Mouse (Mus musculus) liver, embryonic 12.5 days (tissue): Measurements from ENCODE around the gene Nop2. TPM values are rescaled to one million over a fixed set of nuclear protein-coding genes. Genes with fewer than 3 reads are reported as not detected.

Experiments
- ATAC-seq: fragments of 200-750 bp; cut with Nextera tagmentation; 2 replicates; pipeline ENCODE4 v1.8.0; 2017; ENCODE audit warnings: moderate number of reproducible peaks, mild to moderate bottlenecking, moderate library complexity
- H3K27ac ChIP-seq: fragments of 300-500 bp; sonication (generic); 2 replicates; pipeline ENCODE4 v1.5.1; 2016; ENCODE audit warnings: mild to moderate bottlenecking
- H3K27me3 ChIP-seq: fragments of 300-500 bp; sonication (generic); replicated peaks from 2 replicates; pipeline ENCODE4 v1.6.1; 2016; ENCODE audit warnings: mild to moderate bottlenecking, moderate library complexity
- H3K36me3 ChIP-seq: fragments of 300-500 bp; sonication (generic); 2 replicates; pipeline ENCODE4 v1.6.1; 2016; ENCODE audit warnings: mild to moderate bottlenecking, moderate library complexity
- H3K4me1 ChIP-seq: fragments of 300-500 bp; sonication (generic); 2 replicates; pipeline ENCODE4 v1.6.1; 2016
- H3K4me2 ChIP-seq: fragments of 300-500 bp; sonication (generic); 2 replicates; pipeline ENCODE4 v1.6.1; 2016; ENCODE audit warnings: mild to moderate bottlenecking, moderate library complexity
- H3K4me3 ChIP-seq: fragments of 300-500 bp; sonication (generic); 2 replicates; pipeline ENCODE4 v1.5.1; 2016; ENCODE audit warnings: mild to moderate bottlenecking, moderate library complexity
- H3K9ac ChIP-seq: fragments of 300-500 bp; sonication (generic); 2 replicates; pipeline ENCODE4 v1.6.1; 2016; ENCODE audit warnings: mild to moderate bottlenecking, moderate library complexity
- H3K9me3 ChIP-seq: fragments of 300-500 bp; sonication (generic); replicated peaks from 2 replicates; pipeline ENCODE4 v1.6.1; 2016; ENCODE audit warnings: mild to moderate bottlenecking, moderate library complexity
- WGBS: fragments of 180-500 bp; shearing (Covaris S2); methylation state at CpG from one replicate; pipeline ENCODE4 v1.1.7; 2016; ENCODE audit not compliant: insufficient replicate concordance; 5-methylcytosine and 5-hydroxymethylcytosine counted together
- polyA plus RNA-seq: library from polyadenylated mRNA; unstranded; fragments of >200 nt; fragmentation: Nextera tagmentation; extraction: Ambion mirVana; gene quantifications from 2 replicates; pipeline ENCODE4 v1.2.1, GENCODE M21; 2016

Nop2 gene
- polyA plus RNA-seq, 1 experiment from 2014 or later = 85.3 TPM

DNA sequence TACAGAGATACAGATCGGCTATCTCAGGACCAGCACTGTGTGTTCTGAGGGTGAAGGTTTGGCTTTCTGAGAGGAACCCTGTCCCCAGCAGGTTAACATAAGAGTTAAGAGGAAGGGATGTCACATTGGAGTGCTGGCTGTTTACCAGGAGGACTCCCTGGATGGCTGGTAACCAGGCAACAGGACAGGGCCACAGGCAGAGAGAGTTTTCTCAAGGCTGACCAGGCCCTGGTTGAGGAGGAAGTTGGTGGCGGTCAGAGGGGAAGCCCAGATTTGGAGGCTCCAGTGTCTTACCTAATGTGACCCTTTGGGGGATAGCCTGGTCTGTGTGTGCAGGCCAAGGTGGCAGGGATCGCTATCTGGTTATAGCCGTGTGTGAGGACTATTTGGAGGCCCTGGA lies 15.1 kb downstream of the Nop2 start:
- no peak overlapping the region for H3K27ac ChIP-seq
- H3K9me3 ChIP-seq = no peaks in the 10 kb centered on the region
- ATAC-seq = no peak
- H3K27me3 ChIP-seq = no peaks in the 10 kb centered on the region
- peaks cover 67% of the 10 kb centered on the region for H3K4me1 ChIP-seq
- H3K36me3 ChIP-seq = peaks cover 54% of the 10 kb centered on the region
- H3K4me2 ChIP-seq = peak overlapping the region; percentile 94
- WGBS = 43% methylated on average over 4 of the region's 4 CpGs
- H3K4me3 ChIP-seq = peak overlapping the region; percentile 83
- peak overlapping the region; percentile 88; the same call in 1 of the 2 replicates for H3K9ac ChIP-seq

DNA sequence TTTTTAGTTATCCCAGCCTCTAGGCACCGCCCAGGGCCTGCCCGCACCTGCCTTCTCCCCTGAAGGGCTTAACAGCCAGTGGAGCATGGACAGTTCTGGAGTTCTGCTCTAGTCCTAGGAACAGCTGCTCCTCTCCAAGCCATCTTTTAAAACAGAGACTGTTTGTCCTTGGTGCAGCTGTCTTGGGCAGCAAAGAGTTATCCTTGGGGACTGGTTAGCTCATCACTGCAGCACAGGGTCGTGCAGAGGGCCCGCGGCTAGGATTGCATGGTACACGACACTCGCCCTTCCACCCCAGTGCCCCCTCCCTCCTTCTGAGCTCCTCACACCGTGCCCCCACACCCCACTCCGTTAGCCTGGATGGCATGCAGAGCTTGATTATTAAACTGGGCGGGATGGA lies 15.6 kb downstream of the Nop2 start:
- H3K9ac ChIP-seq = no peak overlapping the region
- no peaks in the 10 kb centered on the region for H3K9me3 ChIP-seq
- no peaks in the 10 kb centered on the region for H3K27me3 ChIP-seq
- 0 out of 2 replicates have a peak overlapping the region, but pooled peaks have one; percentile 83 for H3K4me3 ChIP-seq
- no peak overlapping the region for H3K27ac ChIP-seq
- ATAC-seq = no peak
- H3K4me1 ChIP-seq = peaks cover 72% of the 10 kb centered on the region
- H3K36me3 ChIP-seq = peaks cover 53% of the 10 kb centered on the region
- H3K4me2 ChIP-seq = peak overlapping the region; percentile 94
- WGBS = 66% methylated on average over 10 of the region's 10 CpGs

DNA sequence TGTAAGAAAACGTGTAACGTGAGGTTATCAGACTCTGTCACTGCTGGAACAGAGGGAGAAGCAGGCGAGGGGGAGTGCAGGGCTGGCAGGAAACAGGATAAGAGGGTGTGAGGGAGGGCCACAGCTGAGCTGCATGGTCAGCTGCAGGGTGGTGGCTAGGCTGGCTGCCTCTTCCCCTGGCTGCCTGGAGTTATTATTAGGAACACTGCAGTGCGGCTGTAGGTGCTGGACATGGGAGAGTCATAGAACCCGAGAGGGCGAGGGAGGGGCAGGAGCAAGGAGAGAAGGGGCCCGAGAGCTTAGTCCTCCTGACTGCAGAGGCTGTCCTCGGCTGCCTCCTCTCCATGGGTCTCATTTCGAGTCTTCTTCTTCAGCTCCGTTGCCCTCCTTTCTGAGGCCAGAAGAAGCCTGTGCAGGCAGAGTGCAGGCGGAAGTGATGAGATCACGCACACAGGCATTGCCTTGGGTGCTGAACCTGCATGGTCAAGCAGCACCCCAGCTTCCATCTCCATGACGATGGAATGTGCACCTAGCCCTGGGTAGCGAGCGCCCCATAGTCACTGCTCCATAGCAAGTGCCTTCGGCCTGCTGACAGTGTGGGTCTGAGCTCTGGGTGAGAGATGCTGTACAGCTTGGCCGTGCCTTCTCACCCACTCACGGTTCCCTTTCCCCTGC lies 16.7 kb downstream of the Nop2 start:
- Histone ChIP-seq H3K4me1 (peaks cover 83% of the 10 kb centered on the region), H3K4me3 (no peak overlapping the region), H3K9me3 (no peaks in the 10 kb centered on the region), H3K27ac (peak overlapping the region; percentile 70), H3K4me2 (peak overlapping the region; percentile 27), H3K9ac (peak overlapping the region; percentile 15; the same call in 1 of the 2 replicates), H3K36me3 (peaks cover 54% of the 10 kb centered on the region), H3K27me3 (no peaks in the 10 kb centered on the region)
- ATAC-seq = no peak
- WGBS = 39% methylated on average over 18 of the region's 18 CpGs

DNA sequence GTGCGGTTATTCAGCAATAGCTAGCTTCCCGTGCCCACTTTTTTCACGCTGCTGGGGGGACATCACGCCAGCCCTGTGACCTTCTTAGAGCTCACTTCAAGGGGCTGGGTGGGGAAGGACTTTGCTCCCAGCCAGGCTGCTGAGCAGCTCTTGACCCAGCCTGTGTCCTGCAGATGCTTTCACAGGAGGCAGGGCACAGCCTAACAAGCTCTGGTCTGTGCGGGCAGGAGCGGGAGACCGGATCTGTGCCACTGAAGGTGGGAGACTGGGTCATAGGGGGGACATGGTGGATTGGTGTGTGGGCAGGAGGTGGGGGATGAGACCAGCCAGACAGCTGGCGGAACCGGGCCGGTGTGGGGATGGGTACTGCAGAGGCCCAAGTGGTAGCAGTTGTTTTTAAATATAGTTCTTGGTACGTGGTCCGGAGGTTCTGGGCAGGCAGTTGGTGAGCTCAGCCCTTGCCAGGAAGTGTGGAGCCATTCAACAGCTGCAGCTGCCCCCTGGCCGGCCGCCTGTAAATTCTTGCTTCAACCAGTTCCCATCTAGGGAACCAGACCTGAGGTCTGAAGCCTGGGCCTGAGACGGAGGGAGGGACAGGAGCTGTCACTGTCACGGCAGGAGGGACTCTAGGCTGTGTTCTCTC lies 17.3 kb downstream of the Nop2 start:
- Histone ChIP-seq H3K36me3 (peaks cover 54% of the 10 kb centered on the region), H3K27me3 (no peaks in the 10 kb centered on the region), H3K9ac (peak overlapping the region; percentile 15; the same call in 1 of the 2 replicates), H3K9me3 (no peaks in the 10 kb centered on the region), H3K4me2 (peak overlapping the region; percentile 27; the same call in 1 of the 2 replicates), H3K4me1 (peaks cover 86% of the 10 kb centered on the region), H3K4me3 (no peak overlapping the region), H3K27ac (peak overlapping the region; percentile 70)
- WGBS = 68% methylated on average over 16 of the region's 16 CpGs
- ATAC-seq = no peak

DNA sequence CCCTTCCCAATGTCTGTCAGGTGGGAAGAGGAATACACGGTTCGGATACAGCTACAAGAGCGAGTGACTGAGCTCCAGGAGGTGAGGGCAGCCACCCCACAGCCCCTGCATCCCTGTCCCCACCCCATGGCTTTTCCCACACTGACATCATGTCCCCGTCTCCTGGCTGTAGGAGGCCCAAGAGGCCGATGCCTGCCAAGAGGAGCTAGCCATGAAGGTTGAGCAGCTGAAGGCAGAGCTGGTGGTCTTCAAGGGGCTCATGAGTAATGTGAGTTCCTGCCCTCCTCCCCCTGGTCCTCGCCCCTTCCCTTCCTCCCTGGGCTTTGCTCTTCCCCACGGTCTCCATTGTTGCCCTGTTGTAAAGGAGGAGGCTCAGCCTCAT lies 17.9 kb downstream of the Nop2 start:
- Histone ChIP-seq H3K36me3 (peaks cover 53% of the 10 kb centered on the region), H3K27ac (0 out of 2 replicates have a peak overlapping the region, but pooled peaks have one; percentile 70), H3K4me3 (no peak overlapping the region), H3K9ac (no peak overlapping the region), H3K4me2 (0 out of 2 replicates have a peak overlapping the region, but pooled peaks have one; percentile 27), H3K9me3 (no peaks in the 10 kb centered on the region), H3K27me3 (no peaks in the 10 kb centered on the region), H3K4me1 (peaks cover 85% of the 10 kb centered on the region)
- WGBS = 75% methylated on average over 7 of the region's 7 CpGs
- ATAC-seq = no peak

DNA sequence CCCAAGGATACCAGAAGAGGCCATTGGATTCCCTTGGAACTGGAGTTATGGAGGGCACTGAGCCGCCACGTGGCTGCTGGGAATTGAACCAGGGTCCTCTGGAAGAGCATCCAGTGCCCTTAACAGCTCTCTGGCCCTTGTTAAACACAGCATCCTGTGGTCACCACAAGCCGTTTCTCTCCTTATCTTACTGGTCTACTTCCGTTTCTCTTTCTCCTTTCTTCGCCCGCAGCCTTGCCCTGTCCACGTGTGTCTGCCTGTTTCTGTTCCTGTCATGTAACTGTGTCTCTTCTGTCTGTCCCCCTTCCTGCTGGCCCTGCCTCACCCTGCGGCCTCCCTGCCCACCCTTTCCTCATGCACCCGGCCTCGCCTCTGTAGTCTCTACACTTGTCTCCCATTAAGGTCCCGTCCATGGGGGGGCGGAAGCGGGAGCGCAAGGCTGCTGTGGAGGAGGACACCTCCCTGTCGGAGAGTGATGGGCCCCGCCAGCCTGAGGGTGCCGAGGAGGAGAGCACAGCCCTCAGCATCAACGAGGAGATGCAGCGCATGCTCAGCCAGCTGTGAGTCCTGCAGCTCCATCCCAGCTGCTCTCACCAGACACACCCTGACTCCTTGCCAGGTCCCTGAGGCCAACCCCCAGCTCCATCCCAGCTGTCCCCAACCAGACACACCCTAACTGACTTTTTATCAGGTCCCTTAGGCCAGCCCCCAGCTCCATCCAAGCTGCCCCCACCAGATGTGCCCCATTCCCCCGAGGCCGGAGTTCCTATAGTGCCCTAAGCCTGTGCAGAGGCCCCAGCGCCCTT lies 20.7 kb downstream of the Nop2 start:
- Histone ChIP-seq H3K4me2 (peak overlapping the region; percentile 38), H3K4me1 (peaks cover 85% of the 10 kb centered on the region)

DNA sequence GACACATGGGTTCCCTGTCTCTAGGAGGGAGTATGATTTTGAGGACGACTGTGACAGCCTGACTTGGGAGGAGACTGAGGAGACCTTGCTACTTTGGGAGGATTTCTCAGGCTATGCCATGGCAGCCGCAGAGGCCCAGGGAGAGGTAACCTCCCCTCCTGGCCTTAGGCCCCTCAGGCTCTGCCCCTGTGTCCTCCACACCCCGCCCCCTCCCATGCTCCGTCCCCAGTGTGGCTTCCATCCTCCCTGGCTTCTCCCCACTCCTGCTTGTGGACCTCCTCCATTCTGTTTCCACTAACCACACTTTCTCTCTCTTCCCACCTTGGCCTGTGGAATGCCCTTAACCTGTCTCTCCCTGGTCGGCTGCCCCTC lies 21.3 kb downstream of the Nop2 start:
- H3K27ac ChIP-seq = peak overlapping the region; percentile 41; the same call in 1 of the 2 replicates
- ATAC-seq = no peak; the same call in 1 of the 2 replicates

More for the DNA sequence above, 20.7 kb downstream of the Nop2 start:
- Histone ChIP-seq H3K36me3 (peaks cover 71% of the 10 kb centered on the region), H3K27ac (peak overlapping the region; percentile 41; the same call in 1 of the 2 replicates), H3K27me3 (no peaks in the 10 kb centered on the region), H3K9ac (peak overlapping the region; percentile 40; the same call in 1 of the 2 replicates), H3K9me3 (no peaks in the 10 kb centered on the region), H3K4me3 (peak overlapping the region; percentile 4; the same call in 1 of the 2 replicates)
- 23% methylated on average over 22 of the region's 22 CpGs for WGBS
- ATAC-seq = peak; percentile 55

DNA sequence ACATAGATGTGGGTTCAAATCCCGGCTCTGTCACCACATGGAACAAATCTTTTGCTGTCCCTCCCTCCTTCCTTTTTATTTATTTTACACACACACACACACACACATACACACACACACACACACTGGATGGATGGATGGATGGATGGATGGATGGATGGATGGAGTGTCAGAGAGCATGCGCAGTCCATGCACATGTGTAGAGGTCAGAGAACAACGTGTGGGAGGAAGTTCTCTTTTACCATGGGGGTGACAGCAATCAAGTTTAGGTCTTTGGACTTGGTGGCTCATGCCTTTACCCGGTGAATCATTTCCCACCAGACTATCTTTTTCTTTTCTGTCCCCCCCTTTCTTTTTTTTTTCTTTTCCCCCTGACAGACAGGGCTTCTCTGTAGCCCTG lies 22.0 kb downstream of the Nop2 start:
- Histone ChIP-seq H3K4me2 (no peak overlapping the region), H3K36me3 (peaks cover 80% of the 10 kb centered on the region), H3K27me3 (no peaks in the 10 kb centered on the region), H3K4me3 (no peak overlapping the region), H3K9me3 (no peaks in the 10 kb centered on the region), H3K27ac (peak overlapping the region; percentile 10; the same call in 1 of the 2 replicates), H3K9ac (no peak overlapping the region), H3K4me1 (peaks cover 79% of the 10 kb centered on the region)
- 73% methylated on average over 4 of the region's 4 CpGs for WGBS
- ATAC-seq = no peak

More for the DNA sequence above, 21.3 kb downstream of the Nop2 start:
- WGBS = 54% methylated on average over 5 of the region's 5 CpGs
- Histone ChIP-seq H3K4me2 (peak overlapping the region; percentile 38; the same call in 1 of the 2 replicates), H3K36me3 (peaks cover 77% of the 10 kb centered on the region), H3K9ac (peak overlapping the region; percentile 40; the same call in 1 of the 2 replicates), H3K4me1 (peaks cover 84% of the 10 kb centered on the region), H3K4me3 (no peak overlapping the region), H3K9me3 (no peaks in the 10 kb centered on the region), H3K27me3 (no peaks in the 10 kb centered on the region)

DNA sequence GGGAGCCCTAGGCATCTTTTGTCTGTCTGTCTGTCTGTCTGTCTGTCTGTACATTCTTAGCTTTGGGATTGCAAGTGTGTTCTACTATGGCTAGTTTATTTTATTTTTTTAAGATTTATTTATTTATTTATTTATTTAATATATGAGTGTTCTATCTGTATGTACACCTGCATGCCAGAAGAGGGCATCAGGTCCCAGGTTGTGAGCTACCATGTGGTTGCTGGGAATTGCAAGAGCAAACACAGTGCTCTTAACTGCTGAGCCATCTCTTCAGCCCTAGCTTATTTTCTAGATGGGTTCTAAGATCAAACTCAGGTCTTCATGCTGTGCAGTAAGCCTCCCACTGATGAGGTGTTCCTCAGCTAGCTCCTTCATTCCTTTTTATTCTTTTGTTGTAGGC lies 22.8 kb downstream of the Nop2 start:
- Histone ChIP-seq H3K27ac (no peak overlapping the region), H3K4me2 (no peak overlapping the region), H3K36me3 (peaks cover 80% of the 10 kb centered on the region), H3K9me3 (no peaks in the 10 kb centered on the region), H3K4me3 (no peak overlapping the region), H3K9ac (no peak overlapping the region), H3K4me1 (peaks cover 79% of the 10 kb centered on the region), H3K27me3 (no peaks in the 10 kb centered on the region)
- ATAC-seq = no peak

DNA sequence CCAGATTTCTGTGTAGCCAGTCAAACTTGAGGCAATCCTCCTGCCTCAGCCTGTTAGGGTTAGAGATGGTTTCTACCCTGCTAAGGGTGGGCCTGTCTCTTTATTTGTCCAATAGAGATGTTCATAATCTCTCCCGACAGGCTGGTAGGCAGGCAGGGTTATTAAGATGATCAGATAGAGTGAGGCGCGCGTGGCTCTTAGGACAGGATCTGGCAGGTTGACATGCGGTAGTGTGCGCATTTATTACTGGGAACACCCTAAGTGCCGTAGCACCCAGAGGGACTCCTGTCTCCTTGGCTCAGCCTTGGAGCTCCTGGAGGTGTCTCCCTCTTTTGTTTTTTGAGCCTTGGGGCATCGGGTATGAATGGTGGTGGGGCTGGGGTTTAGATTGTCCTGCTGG lies 23.6 kb downstream of the Nop2 start:
- no peak overlapping the region for H3K4me2 ChIP-seq
- no peaks in the 10 kb centered on the region for H3K9me3 ChIP-seq
- H3K36me3 ChIP-seq = peaks cover 83% of the 10 kb centered on the region
- H3K9ac ChIP-seq = no peak overlapping the region
- peak overlapping the region; percentile 14; the same call in 1 of the 2 replicates for H3K27ac ChIP-seq
- WGBS = 53% methylated on average over 8 of the region's 8 CpGs
- no peaks in the 10 kb centered on the region for H3K27me3 ChIP-seq
- ATAC-seq = peak; percentile 17; the same call in 1 of the 2 replicates
- H3K4me1 ChIP-seq = peaks cover 83% of the 10 kb centered on the region
- no peak overlapping the region for H3K4me3 ChIP-seq

DNA sequence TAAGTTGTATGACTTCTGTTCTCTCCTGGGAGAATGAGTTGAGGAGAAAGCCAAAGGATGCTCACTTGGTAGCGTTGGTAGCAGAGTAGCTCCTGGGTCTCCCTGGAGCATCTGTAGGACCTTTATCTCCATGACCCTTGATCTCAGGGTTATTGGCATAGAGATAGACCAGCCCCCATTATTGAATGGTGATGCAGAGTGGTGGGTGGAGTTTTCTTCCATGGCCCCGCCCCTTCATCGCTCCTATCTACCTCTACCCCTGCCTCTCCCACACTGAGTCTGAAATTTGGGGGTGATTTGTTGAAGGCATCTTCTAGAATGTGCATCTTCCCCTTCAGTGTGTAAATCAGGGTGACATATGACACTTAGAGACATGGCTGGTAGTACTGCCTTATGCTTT lies 24.8 kb downstream of the Nop2 start:
- Histone ChIP-seq H3K27me3 (no peaks in the 10 kb centered on the region), H3K9me3 (no peaks in the 10 kb centered on the region), H3K4me1 (peaks cover 90% of the 10 kb centered on the region), H3K36me3 (peaks cover 85% of the 10 kb centered on the region), H3K9ac (no peak overlapping the region), H3K4me2 (no peak overlapping the region), H3K4me3 (no peak overlapping the region), H3K27ac (no peak overlapping the region)
- no peak for ATAC-seq
- 72% methylated on average over 3 of the region's 3 CpGs for WGBS
